In the genomic region with DNA sequence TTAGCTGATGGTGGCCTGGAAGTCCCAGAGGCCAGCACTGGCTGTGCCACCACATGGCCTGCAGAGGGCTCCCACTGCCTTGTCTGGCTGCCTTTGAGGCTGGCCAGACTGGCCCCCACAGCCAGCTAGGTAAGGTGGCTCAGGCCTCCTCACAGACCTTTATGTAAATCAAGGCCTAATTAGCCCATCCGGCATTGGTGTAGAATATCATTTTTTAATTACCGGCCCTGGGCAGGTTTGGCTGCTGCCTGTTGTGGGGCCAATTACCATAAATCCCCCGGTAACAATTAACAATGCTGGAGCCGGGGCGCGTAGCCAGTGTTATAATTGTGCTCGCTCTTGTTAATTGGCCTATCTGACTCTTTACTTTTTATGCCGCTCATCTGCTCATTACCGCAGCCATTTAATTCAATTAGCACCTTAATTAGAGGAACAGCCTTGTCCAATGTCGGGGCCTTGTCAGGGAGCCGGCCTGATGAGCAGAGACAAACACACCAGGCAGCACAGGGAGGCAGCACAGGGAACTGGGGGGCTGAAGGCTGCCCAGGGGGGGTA, we compare ENCODE assay signal across 10 mouse cellular contexts.
A peak's percentile ranks its signal among the peaks of the same experiment; 100 is the strongest.
DNase-seq lines count a peak whose midpoint lies in the region; ATAC-seq and TF ChIP-seq lines count a peak whose summit lies in the region.
"Had no signal": no experiment of that assay in that cellular context is flagged by ENCODE, and none has a peak within 500 bp of the region (broad histone marks: within the 10 kb centered on the region; RNA-seq: fewer than 3 reads in every experiment).

No protein-coding gene starts in this region.

- peak; percentile 43; the same call in 1 of the 2 replicates for TF ChIP-seq CTCF in testis, adult 2 months (IDR thresholded peaks at IDR 0.05; ENCODE audit: control insufficient read depth, insufficient read depth, insufficient replicate concordance, low read depth, low read length)

- H3K36me3 ChIP-seq in testis, adult 2 months (ENCODE audit: control insufficient read depth, insufficient read depth, low read length) = no peaks in the 10 kb centered on the region
- H3K36me3 ChIP-seq in hindbrain, embryonic 11.5 days (ENCODE audit: control insufficient read depth, insufficient read depth, low read length) = no peaks in the 10 kb centered on the region
- no peaks in the 10 kb centered on the region for H3K36me3 ChIP-seq in midbrain, embryonic 15.5 days (replicated peaks)
- H3K36me3 ChIP-seq: liver, embryonic 15.5 days had no signal

- no peak overlapping the region for H3K27ac ChIP-seq in testis, adult 2 months (ENCODE audit: control insufficient read depth, insufficient read depth, low read depth, low read length)
- H3K27ac ChIP-seq in hindbrain, embryonic 11.5 days (ENCODE audit: low read depth, low read length) = no peak overlapping the region
- no peak overlapping the region for H3K27ac ChIP-seq in midbrain, embryonic 15.5 days
- H3K27ac ChIP-seq: liver, embryonic 15.5 days had no signal

- H3K9ac ChIP-seq in hindbrain, embryonic 11.5 days (ENCODE audit: low read depth, low read length) = no peak overlapping the region
- H3K9ac ChIP-seq in midbrain, embryonic 15.5 days = no peak overlapping the region
- H3K9ac ChIP-seq: liver, embryonic 15.5 days had no signal

- no peak for TF ChIP-seq POLR2A in testis, adult 2 months (IDR thresholded peaks at IDR 0.05; ENCODE audit: control insufficient read depth, low read depth, low read length)

- no peaks in the 10 kb centered on the region for H3K4me1 ChIP-seq in testis, adult 2 months (ENCODE audit: control insufficient read depth, insufficient read depth, low read length)
- no peaks in the 10 kb centered on the region; the same call in 1 of the 2 replicates for H3K4me1 ChIP-seq in hindbrain, embryonic 11.5 days (replicated peaks; ENCODE audit: control insufficient read depth, insufficient read depth, low read length)
- H3K4me1 ChIP-seq in midbrain, embryonic 15.5 days = peaks cover 16% of the 10 kb centered on the region
- H3K4me1 ChIP-seq: liver, embryonic 15.5 days had no signal

- 68% methylated on average over 11 of the region's 11 CpGs for WGBS in hindbrain, embryonic 11.5 days
- 40% methylated on average over 11 of the region's 11 CpGs for WGBS in midbrain, embryonic 15.5 days

- no peaks in the 10 kb centered on the region for H3K27me3 ChIP-seq in testis, adult 2 months (ENCODE audit: control insufficient read depth, insufficient read depth, low read length)
- H3K27me3 ChIP-seq in hindbrain, embryonic 11.5 days (ENCODE audit: control insufficient read depth, insufficient read depth, low read length) = peaks cover 6% of the 10 kb centered on the region
- peaks cover 18% of the 10 kb centered on the region for H3K27me3 ChIP-seq in midbrain, embryonic 15.5 days (replicated peaks)

- ATAC-seq in hindbrain, embryonic 11.5 days (ENCODE audit: low FRiP score) = peak; percentile 55; the same call in 1 of the 2 replicates
- peak; percentile 27; the same call in 1 of the 2 replicates for ATAC-seq in midbrain, embryonic 15.5 days (replicated peaks)

- no peak overlapping the region for H3K4me3 ChIP-seq in testis, adult 2 months (ENCODE audit: control insufficient read depth, low read depth, low read length)
- H3K4me3 ChIP-seq in hindbrain, embryonic 11.5 days (ENCODE audit: low read depth, low read length) = no peak overlapping the region
- H3K4me3 ChIP-seq in midbrain, embryonic 15.5 days = no peak overlapping the region
- H3K4me3 ChIP-seq: erythroblast, embryonic 14.5 days; liver, embryonic 15.5 days had no signal

- DNase-seq in adrenal gland, postnatal 36 days = peak; percentile 8 to 16
- no peak for DNase-seq in adrenal gland, adult 2 months
- DNase-seq in testis, postnatal 10 days (ENCODE audit: low spot score) = no peak
- DNase-seq in hindbrain, embryonic 11.5 days (ENCODE audit: low spot score) = peak; percentile 49
- no peak for DNase-seq in urinary bladder, postnatal 36 days (ENCODE audit: low spot score in 2 of 2)
- no peak for DNase-seq in frontal cortex, postnatal 10 days (ENCODE audit: low spot score in 2 of 2)

- H3K4me2 ChIP-seq in hindbrain, embryonic 11.5 days (replicated peaks; ENCODE audit: low read depth, low read length) = no peak overlapping the region
- no peak overlapping the region for H3K4me2 ChIP-seq in midbrain, embryonic 15.5 days
- H3K4me2 ChIP-seq: liver, embryonic 15.5 days had no signal

- no peaks in the 10 kb centered on the region for H3K9me3 ChIP-seq in hindbrain, embryonic 11.5 days (ENCODE audit: control insufficient read depth, low read length)
- no peaks in the 10 kb centered on the region for H3K9me3 ChIP-seq in midbrain, embryonic 15.5 days
- H3K9me3 ChIP-seq: liver, embryonic 15.5 days had no signal

Comparison
In these comparisons a context has a peak if more than half of its experiments do, and no peak if none do; other contexts are left out.
1. DNase-seq: peak in adrenal gland, postnatal 36 days (2 of 2) and hindbrain, embryonic 11.5 days (single experiment); none in adrenal gland, adult 2 months (single experiment), testis, postnatal 10 days (single experiment), urinary bladder, postnatal 36 days (0 of 2) and frontal cortex, postnatal 10 days (0 of 2).